Mouse (Mus musculus) urinary bladder, adult 18-20 months (tissue): ENCODE measurements at regions not wholly inside any gene's neighbourhood (a gene's known extent, or its start where the extent isn't known, plus 50 kb on each side); places are given as distances from the start of the nearest gene placed in this dataset.

Experiments used
- DNase-seq, 2 experiments: peaks; one replicate each; pipeline ENCODE4 v3.0.0; 2022; ENCODE audit warnings: low spot score in 2 of 2, mixed read lengths in 2 of 2

- DNase-seq: no peak
Observed at GRCm38 (mm10) chr17:47317651-47318050, 51.0 kb upstream of the Mrps10 start.

GRCm38 (mm10) chr17:47313162-47313561 lies 55.5 kb upstream of the Mrps10 start:
- no peak for DNase-seq

GRCm38 (mm10) chr17:47311272-47311671 lies 57.4 kb upstream of the Mrps10 start:
- no peak for DNase-seq

GRCm38 (mm10) chr17:47306027-47306761 lies 62.5 kb upstream of the Mrps10 start:
- no peak for DNase-seq

- no peak for DNase-seq
Observed at GRCm38 (mm10) chr17:47304463-47305199, 64.1 kb upstream of the Mrps10 start.

GRCm38 (mm10) chr17:47303600-47303999 lies 65.1 kb upstream of the Mrps10 start:
- no peak for DNase-seq

GRCm38 (mm10) chr17:47298396-47298919 lies 70.2 kb upstream of the Mrps10 start:
- no peak for DNase-seq

- DNase-seq: no peak
Observed at GRCm38 (mm10) chr17:47297965-47298364, 70.7 kb upstream of the Mrps10 start.

- DNase-seq: peak; percentile 24 to 28
Observed at GRCm38 (mm10) chr17:47296709-47297450, 71.8 kb upstream of the Mrps10 start.

GRCm38 (mm10) chr17:47295315-47296011 lies 73.2 kb upstream of the Mrps10 start:
- DNase-seq: peak; percentile 9 to 16

- DNase-seq: peak; percentile 39 to 75
Observed at GRCm38 (mm10) chr17:47294091-47294534, 74.6 kb upstream of the Mrps10 start.

- no peak for DNase-seq
Observed at GRCm38 (mm10) chr17:47293178-47293577, 75.5 kb upstream of the Mrps10 start.

GRCm38 (mm10) chr17:47291558-47291957 lies 77.1 kb upstream of the Mrps10 start:
- no peak for DNase-seq

GRCm38 (mm10) chr17:47285616-47286015 lies 83.1 kb upstream of the Mrps10 start:
- DNase-seq: no peak

GRCm38 (mm10) chr17:47284236-47284635 lies 84.5 kb upstream of the Mrps10 start:
- no peak for DNase-seq

- no peak for DNase-seq
Observed at GRCm38 (mm10) chr17:47283158-47283557, 85.5 kb upstream of the Mrps10 start.

GRCm38 (mm10) chr17:47282476-47282875 lies 86.2 kb upstream of the Mrps10 start:
- DNase-seq: no peak

GRCm38 (mm10) chr17:47277890-47278289 lies 90.8 kb upstream of the Mrps10 start:
- no peak for DNase-seq

- no peak for DNase-seq
Observed at GRCm38 (mm10) chr17:47276639-47277038, 92.0 kb upstream of the Mrps10 start.

GRCm38 (mm10) chr17:47275796-47276311 lies 92.8 kb upstream of the Mrps10 start:
- DNase-seq: no peak

GRCm38 (mm10) chr17:47273309-47273708 lies 95.4 kb upstream of the Mrps10 start:
- DNase-seq: no peak
